Mouse (Mus musculus) G1E (cell line): Measurements from ENCODE around the gene Slc4a5. TPM values are rescaled to one million over a fixed set of nuclear protein-coding genes. Genes with fewer than 3 reads are reported as not detected.
A peak's percentile ranks its signal among the peaks of the same experiment; 100 is the strongest.

Experiments used
- ATAC-seq: 2 replicates; pipeline ENCODE4 v1.8.0; 2016; ENCODE audit warnings: mild to moderate bottlenecking; ENCODE audit not compliant: insufficient number of reproducible peaks, poor library complexity, low FRiP score, severe bottlenecking; ENCODE audit errors: extremely low read depth
- DNase-seq: peaks from one replicate; pipeline ENCODE4 v3.0.0; 2012; ENCODE audit warnings: low spot score
- H3K27me3 ChIP-seq: 2 replicates; pipeline ENCODE4 v1.6.1; 2012; ENCODE audit warnings: mild to moderate bottlenecking, low read length, inconsistent platforms; ENCODE audit not compliant: insufficient read depth
- H3K36me3 ChIP-seq: replicated peaks from 2 replicates; pipeline ENCODE3; 2012; ENCODE audit warnings: mild to moderate bottlenecking, inconsistent platforms
- H3K4me1 ChIP-seq: 2 replicates; pipeline ENCODE4 v1.6.1; 2012; ENCODE audit warnings: low read depth, low read length, inconsistent platforms, mixed read lengths; ENCODE audit not compliant: insufficient read depth
- H3K4me3 ChIP-seq: 2 replicates; pipeline ENCODE4 v1.5.1; 2012; ENCODE audit warnings: low read depth, mild to moderate bottlenecking, inconsistent platforms, low read length, moderate library complexity, mixed read lengths
- H3K9me3 ChIP-seq: replicated peaks from 2 replicates; pipeline ENCODE4 v1.6.1; 2012; ENCODE audit warnings: inconsistent platforms
- CTCF ChIP-seq: IDR thresholded peaks from 2 replicates; pipeline ENCODE4 v1.5.1; 2012; ENCODE audit warnings: low read depth, low read length, inconsistent platforms, mixed read lengths
- GATA1 ChIP-seq: IDR thresholded peaks from 2 replicates; pipeline ENCODE4 v1.6.1; 2012; ENCODE audit warnings: borderline replicate concordance, low read length, inconsistent platforms, mixed read lengths
- GATA2 ChIP-seq: IDR thresholded peaks from 2 replicates; pipeline ENCODE4 v1.6.1; 2012; ENCODE audit warnings: low read depth, low read length, inconsistent platforms, borderline replicate concordance
- POLR2AphosphoS5 ChIP-seq: IDR thresholded peaks from 2 replicates; pipeline ENCODE4 v1.6.1; 2012; ENCODE audit warnings: low read depth, low read length, inconsistent platforms; ENCODE audit not compliant: insufficient replicate concordance
- TAL1 ChIP-seq: conservative IDR thresholded peaks from 2 replicates; pipeline ENCODE4 v1.6.1; 2012; ENCODE audit warnings: low read depth, low read length, inconsistent platforms, mixed read lengths
- polyA plus RNA-seq: library from polyadenylated mRNA; stranded (reverse); fragments of >175 nt; gene quantifications from 2 replicates; pipeline ENCODE4 v1.2.3, GENCODE M21; 2012
- total RNA-seq, 2 experiments: library from RNA; stranded (forward) in 1 of 2; stranded (reverse) in 1 of 2; fragments of 200-1000 nt in 1 of 2; fragments of >200 nt in 1 of 2; fragmentation: Nextera tagmentation in 1 of 2; gene quantifications; 2 replicates each; pipeline ENCODE4 v1.2.3; 2014 to 2017

The Slc4a5 gene
- total and polyA plus RNA-seq, 3 experiments: 0.05 TPM; not detected in 2

DNA sequence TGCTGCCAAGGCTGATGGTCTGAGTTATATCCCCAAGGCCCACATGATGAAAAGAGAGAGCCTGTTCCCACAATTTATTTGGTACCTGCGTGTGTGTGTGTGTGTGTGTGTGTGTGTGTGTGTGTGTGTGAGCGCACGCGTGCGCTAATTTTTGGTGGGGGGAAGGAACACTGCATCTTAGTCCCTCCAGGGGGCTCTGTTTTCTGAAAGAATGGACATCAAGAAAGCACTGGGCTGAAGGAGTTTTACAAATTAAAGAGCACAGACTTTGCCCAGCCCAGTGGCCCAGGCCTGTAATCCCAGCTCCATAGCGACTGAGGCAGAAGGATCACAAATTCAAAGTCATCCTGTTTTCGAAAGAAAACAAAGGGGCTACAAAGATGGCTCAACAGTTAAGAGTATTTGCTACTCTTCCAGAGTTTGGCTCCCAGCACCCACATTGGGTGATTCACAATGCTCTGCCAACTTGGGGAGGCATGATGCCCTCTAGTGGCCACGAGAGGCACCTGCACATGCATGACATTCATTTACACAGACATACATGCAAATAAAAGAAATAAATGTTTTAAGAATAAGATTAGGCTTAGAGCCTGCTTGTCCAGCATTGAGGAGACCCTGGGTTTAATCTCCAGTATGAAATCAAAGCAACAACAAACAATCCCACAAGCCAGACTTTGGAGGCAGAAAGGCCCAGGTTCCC, 60.8 kb downstream of the Slc4a5 start:
- TF ChIP-seq POLR2AphosphoS5 (no peak), CTCF (peak; percentile 47)
- Histone ChIP-seq H3K4me3 (no peak overlapping the region), H3K27me3 (peaks cover 32% of the 10 kb centered on the region), H3K4me1 (no peaks in the 10 kb centered on the region; the same call in 1 of the 2 replicates), H3K9me3 (0 out of 2 replicates have a peak, but pooled peaks cover 2% of the 10 kb centered on the region), H3K36me3 (no peaks in the 10 kb centered on the region)
- ATAC-seq (no peak), DNase-seq (no peak)

DNA sequence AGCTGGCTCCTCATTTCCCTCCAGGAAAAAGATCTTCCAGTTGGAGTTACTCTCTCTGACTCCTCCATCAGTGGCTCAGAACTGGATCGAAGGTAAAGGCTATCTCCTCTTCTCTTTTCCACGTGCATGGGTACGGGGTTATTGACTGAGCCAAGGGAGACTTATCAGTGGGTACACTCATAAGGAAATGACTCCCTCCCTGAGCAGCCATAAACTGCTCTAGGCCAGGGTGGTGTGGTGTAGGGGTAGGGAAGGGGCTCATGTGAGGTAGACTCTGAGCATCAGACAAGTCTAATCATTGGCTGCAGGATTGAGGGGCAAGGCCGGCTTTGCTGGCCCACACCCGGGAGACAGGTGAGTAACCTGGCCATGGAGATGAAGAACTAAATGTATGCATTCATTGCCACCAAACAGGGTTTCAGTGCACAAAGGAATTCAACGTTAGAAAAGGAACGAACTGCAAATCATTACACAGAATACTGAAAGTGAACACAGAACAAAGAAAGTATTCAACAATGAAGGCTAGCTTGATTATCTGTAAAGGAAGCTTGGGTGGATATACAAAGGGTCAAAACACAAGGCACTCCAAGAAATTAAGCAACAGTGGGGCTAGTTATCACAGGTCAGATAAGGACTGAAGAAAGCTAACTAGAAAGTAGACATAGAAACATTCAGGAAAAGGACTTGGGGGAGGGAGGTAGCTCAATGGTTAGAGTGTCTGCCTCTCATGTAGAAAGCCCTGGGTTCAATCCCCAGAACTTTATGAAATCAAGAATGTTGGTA, 81.0 kb downstream of the Slc4a5 start:
- Histone ChIP-seq H3K4me1 (peaks cover 3% of the 10 kb centered on the region; the same call in 1 of the 2 replicates), H3K4me3 (no peak overlapping the region), H3K9me3 (no peaks in the 10 kb centered on the region), H3K27me3 (peaks cover 34% of the 10 kb centered on the region), H3K36me3 (peaks cover 35% of the 10 kb centered on the region)
- ATAC-seq: no peak
- no peak for TF ChIP-seq TAL1
- no peak for TF ChIP-seq GATA2
- no peak for TF ChIP-seq GATA1
- no peak for TF ChIP-seq POLR2AphosphoS5
- no peak for TF ChIP-seq CTCF
- no peak for DNase-seq

DNA sequence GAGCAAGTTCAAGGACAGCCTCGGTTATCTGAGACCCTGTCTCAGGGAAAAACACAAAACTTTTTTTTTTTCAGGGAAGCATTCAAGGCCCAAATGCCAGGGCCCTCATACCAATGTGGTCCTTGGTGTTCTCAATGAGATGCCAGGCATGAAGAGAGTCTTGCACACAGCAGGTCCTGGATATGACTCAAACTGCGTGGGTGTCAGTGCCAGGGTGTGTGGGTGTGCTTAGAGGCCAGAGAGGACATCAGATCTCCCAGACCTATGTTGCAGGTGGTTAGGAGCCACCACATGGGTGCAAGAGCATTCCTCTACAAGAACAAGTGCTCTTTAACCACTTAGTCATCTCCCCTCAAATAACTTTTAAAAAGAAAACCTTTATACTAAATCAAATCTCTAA, 81.7 kb downstream of the Slc4a5 start:
- DNase-seq: no peak
- ATAC-seq: no peak
- H3K4me1 ChIP-seq: peaks cover 3% of the 10 kb centered on the region; the same call in 1 of the 2 replicates
- H3K4me3 ChIP-seq: no peak overlapping the region
- no peak for TF ChIP-seq TAL1
- TF ChIP-seq POLR2AphosphoS5: no peak
- no peak for TF ChIP-seq CTCF
- TF ChIP-seq GATA2: no peak
- no peak for TF ChIP-seq GATA1
- no peaks in the 10 kb centered on the region for H3K9me3 ChIP-seq
- peaks cover 30% of the 10 kb centered on the region for H3K27me3 ChIP-seq
- H3K36me3 ChIP-seq: peaks cover 41% of the 10 kb centered on the region

DNA sequence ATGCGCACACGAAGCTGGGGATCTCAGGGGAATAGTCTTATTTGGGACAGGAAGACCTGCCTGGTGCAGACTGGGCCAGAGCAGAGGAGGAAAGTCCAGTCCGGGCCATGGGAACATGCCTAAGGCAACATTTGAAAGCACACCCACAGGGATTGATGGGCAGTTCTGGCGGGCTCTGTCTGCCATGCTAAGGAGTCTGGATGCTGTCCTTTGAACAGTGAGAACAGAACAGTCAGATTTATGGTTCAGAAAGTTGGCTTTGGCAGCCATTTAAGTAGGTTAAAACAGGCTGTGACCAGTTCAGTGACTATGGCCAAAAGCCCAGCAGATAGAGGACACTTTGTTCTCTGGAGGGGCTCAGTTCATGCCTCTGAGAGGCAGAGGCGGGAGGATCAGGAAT, 82.6 kb downstream of the Slc4a5 start:
- Histone ChIP-seq H3K27me3 (peaks cover 21% of the 10 kb centered on the region), H3K9me3 (no peaks in the 10 kb centered on the region), H3K4me1 (peaks cover 3% of the 10 kb centered on the region; the same call in 1 of the 2 replicates), H3K36me3 (peaks cover 51% of the 10 kb centered on the region), H3K4me3 (no peak overlapping the region)
- no peak for DNase-seq
- ATAC-seq: no peak
- TF ChIP-seq CTCF (no peak), GATA1 (no peak), TAL1 (no peak), POLR2AphosphoS5 (no peak), GATA2 (no peak)

DNA sequence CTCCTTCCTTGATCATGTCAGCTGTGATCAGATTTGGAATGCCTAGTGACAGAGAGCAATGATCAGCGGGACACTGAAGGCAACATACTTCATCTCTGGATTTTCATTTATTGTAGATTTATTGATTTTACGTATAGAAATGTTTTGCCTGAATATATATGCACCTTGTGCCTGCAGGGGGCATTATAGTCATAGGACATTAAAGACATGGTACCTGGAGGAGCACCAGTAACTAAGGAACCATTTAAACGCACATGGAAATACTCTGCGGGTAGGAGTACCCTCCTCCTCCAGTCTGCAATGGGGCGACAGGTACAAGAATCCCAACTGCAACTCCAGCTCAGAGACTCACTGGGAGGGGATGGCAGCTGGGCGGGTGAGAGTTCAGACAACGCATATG, 89.4 kb downstream of the Slc4a5 start:
- no peak for DNase-seq
- no peak overlapping the region for H3K4me3 ChIP-seq
- no peaks in the 10 kb centered on the region for H3K27me3 ChIP-seq
- peaks cover 97% of the 10 kb centered on the region for H3K36me3 ChIP-seq
- no peaks in the 10 kb centered on the region for H3K9me3 ChIP-seq
- no peak for TF ChIP-seq GATA1
- TF ChIP-seq POLR2AphosphoS5: no peak
- TF ChIP-seq TAL1: no peak
- TF ChIP-seq GATA2: no peak
- TF ChIP-seq CTCF: no peak
- H3K4me1 ChIP-seq: peaks cover 27% of the 10 kb centered on the region
- no peak for ATAC-seq

DNA sequence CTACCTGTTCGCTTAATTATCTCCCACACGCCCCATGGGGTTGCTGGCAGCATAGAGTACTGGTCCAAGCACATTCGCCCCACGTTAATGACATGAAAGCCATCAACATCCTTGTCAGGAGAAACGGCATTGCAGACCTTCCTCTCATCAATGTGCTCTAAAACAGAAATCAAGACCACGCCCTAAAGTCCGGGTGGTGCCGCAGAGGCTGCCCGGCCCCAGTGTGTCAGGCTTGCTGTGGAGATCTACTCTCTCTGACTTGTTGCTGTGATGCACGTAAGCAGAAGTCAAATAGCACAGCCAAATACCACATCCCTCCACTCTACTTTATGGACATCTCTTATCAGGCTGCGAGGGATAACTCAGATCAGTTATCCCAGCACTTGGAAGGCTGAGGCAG, 91.6 kb downstream of the Slc4a5 start:
- Histone ChIP-seq H3K36me3 (peaks cover 89% of the 10 kb centered on the region), H3K27me3 (no peaks in the 10 kb centered on the region), H3K4me3 (peak overlapping the region; percentile 8; the same call in 1 of the 2 replicates), H3K4me1 (peaks cover 49% of the 10 kb centered on the region), H3K9me3 (no peaks in the 10 kb centered on the region)
- DNase-seq (no peak), ATAC-seq (no peak)
- TF ChIP-seq GATA2 (no peak), TAL1 (no peak), CTCF (no peak), GATA1 (no peak), POLR2AphosphoS5 (no peak)
